Mouse (Mus musculus): ENCODE data around the gene Mustn1.

- no peak for TF ChIP-seq POLR2A (IDR thresholded peaks at IDR 0.05; ENCODE audit: low read depth, low read length)
- no peak for TF ChIP-seq CTCF (conservative IDR thresholded peaks at IDR 0.05; ENCODE audit: insufficient read depth, insufficient read length, low read depth, low read length)
Measured at GRCm38 (mm10) chr14:30856885-30857507, 22.0 kb upstream of the Mustn1 start.

All from kidney, adult 2 months (tissue).